9 mouse cellular contexts compared by ENCODE assay signal in the genomic region with DNA sequence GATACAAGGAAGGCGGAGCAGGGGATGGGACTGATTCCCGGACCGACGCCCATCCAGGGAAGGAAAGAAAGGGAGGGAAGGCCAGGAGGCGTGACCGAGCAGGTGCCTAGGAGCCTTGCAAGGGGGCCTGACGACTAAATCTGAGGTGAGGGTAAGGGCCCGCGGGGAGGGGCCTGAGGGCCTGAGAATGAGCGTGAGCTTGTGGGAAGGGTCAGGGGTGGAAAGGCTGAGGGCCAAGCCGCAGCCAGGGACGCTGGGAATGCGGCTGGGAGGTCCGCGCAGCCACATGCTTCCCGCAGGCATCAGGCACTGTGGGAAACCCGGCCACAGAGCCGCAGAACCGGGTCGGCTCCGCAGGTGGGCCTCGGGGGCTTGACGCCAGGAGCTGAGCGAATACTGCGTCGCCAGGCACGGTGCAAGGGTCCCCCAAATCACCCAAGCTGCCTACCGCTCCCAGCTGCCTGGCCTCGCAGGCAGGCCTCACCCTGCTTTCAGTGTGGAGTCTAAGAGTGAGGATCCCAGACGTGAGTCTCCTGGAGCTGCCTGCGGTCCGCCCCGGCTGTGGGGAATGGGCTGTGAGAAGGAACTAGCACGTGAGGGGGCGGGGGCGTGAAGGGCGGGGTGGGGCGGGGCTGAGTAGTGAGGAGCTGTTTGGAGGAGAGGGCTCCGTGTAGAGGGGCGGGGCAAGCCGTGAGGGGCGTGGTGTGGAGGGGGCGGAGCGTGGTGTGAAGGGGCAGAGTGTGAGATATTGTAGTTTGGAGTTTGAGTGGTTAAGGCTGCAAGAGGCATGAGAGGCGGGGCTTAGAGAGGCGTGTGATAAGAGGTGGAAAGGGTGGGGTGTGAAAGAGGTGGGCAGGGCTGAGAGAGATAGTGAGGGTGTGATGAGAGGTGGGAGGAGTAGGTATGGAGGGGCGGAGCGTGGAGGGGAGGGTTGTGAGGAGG. TPM values are rescaled to one million over a fixed set of nuclear protein-coding genes. Genes with fewer than 3 reads are reported as not detected.
DNase-seq lines count a peak whose midpoint lies in the region; ATAC-seq lines count a peak whose summit lies in the region.
"Had no signal": no experiment of that assay in that cellular context is flagged by ENCODE, and none has a peak within 500 bp of the region (broad histone marks: within the 10 kb centered on the region; RNA-seq: fewer than 3 reads in every experiment).

No protein-coding gene starts in this region.

- H3K9ac ChIP-seq in liver, embryonic 15.5 days: no peak overlapping the region

- no peak overlapping the region for H3K27ac ChIP-seq in liver, embryonic 15.5 days (replicated peaks)

- H3K4me2 ChIP-seq in liver, embryonic 15.5 days: no peak overlapping the region

- peaks cover 6% of the 10 kb centered on the region; the same call in 1 of the 2 replicates for H3K27me3 ChIP-seq in liver, embryonic 15.5 days

- DNase-seq in cerebellum, adult 9-11 months: peak; percentile 11
- no peak for DNase-seq in cerebellum, postnatal 4 days (ENCODE audit: low spot score in 2 of 2)
- DNase-seq in thymus, postnatal 4 days: peak; percentile 15
- no peak for DNase-seq in thymus, postnatal 0 days (ENCODE audit: low spot score)
- DNase-seq in gastrocnemius, postnatal 25 days: no peak
- no peak for DNase-seq in adrenal gland, postnatal 14 days
- DNase-seq in spleen, adult 12 weeks (ENCODE audit: low spot score): no peak

- no peaks in the 10 kb centered on the region; the same call in 1 of the 2 replicates for H3K4me1 ChIP-seq in liver, embryonic 15.5 days (replicated peaks)

- H3K9me3 ChIP-seq in liver, embryonic 15.5 days (replicated peaks): no peaks in the 10 kb centered on the region

- WGBS in liver, embryonic 15.5 days (ENCODE audit: insufficient replicate concordance): 33% methylated on average over 48 of the region's 48 CpGs

- peak; percentile 47 for ATAC-seq in liver, embryonic 15.5 days (ENCODE audit: insufficient read depth)

- no peak overlapping the region for H3K4me3 ChIP-seq in liver, embryonic 15.5 days (replicated peaks)
- H3K4me3 ChIP-seq: erythroblast, embryonic 14.5 days had no signal

- H3K36me3 ChIP-seq in liver, embryonic 15.5 days (replicated peaks): no peaks in the 10 kb centered on the region

RNA-seq across cellular contexts. Expression of gene Rad21l, which starts 2.0 kb away (rescaled TPM):
- polyA plus RNA-seq in thymus, postnatal 0 days (2015; fragmentation: Nextera tagmentation; extraction: Ambion mirVana): not detected in 2 replicates
- not detected in 2 replicates for polyA plus RNA-seq in liver, embryonic 15.5 days (2015; fragmentation: Nextera tagmentation; extraction: Ambion mirVana)
- total RNA-seq in gastrocnemius, postnatal 25 days (2021): not detected
- not detected in 2 replicates for total RNA-seq in adrenal gland, postnatal 14 days (2021)
- polyA plus RNA-seq: erythroblast, embryonic 14.5 days had no signal

RNA-seq across cellular contexts. Expression of gene Tmem74b, which starts 31.5 kb away (rescaled TPM):
- polyA plus RNA-seq in thymus, postnatal 0 days (2015; fragmentation: Nextera tagmentation; extraction: Ambion mirVana): 0.25 and 0.46 TPM in 2 replicates
- 0.06 TPM in 1 of 2 replicates, not detected in the other for polyA plus RNA-seq in liver, embryonic 15.5 days (2015; fragmentation: Nextera tagmentation; extraction: Ambion mirVana)
- 1 to 10 TPM in 1 of 2 experiments, under 1 TPM in 1; 0.62 to 1.3 TPM for total RNA-seq in gastrocnemius, postnatal 25 days (2021)
- total RNA-seq in adrenal gland, postnatal 14 days (2021): 0.85 and 1.9 TPM in 2 replicates
- polyA plus RNA-seq: erythroblast, embryonic 14.5 days had no signal

RNA-seq across cellular contexts. Expression of gene Snph, which starts 37.9 kb away (rescaled TPM):
- polyA plus RNA-seq in thymus, postnatal 0 days (2015; fragmentation: Nextera tagmentation; extraction: Ambion mirVana): 0.04 and 0.09 TPM in 2 replicates
- polyA plus RNA-seq in liver, embryonic 15.5 days (2015; fragmentation: Nextera tagmentation; extraction: Ambion mirVana): 0.03 TPM in 1 of 2 replicates, not detected in the other
- total RNA-seq in gastrocnemius, postnatal 25 days (2021): 10 to 100 TPM; 19.2 to 26.2 TPM
- 7.7 and 9.2 TPM in 2 replicates for total RNA-seq in adrenal gland, postnatal 14 days (2021)
- polyA plus RNA-seq: erythroblast, embryonic 14.5 days had no signal

Comparison
In these comparisons a context has a peak if more than half of its experiments do, and no peak if none do; other contexts are left out.
1. DNase-seq: peak in cerebellum, adult 9-11 months (single experiment) and thymus, postnatal 4 days (single experiment); none in cerebellum, postnatal 4 days (0 of 2), thymus, postnatal 0 days (single experiment), gastrocnemius, postnatal 25 days (single experiment), adrenal gland, postnatal 14 days (single experiment) and spleen, adult 12 weeks (single experiment).